Comparison of ENCODE assay signal across 8 mouse cellular contexts in the genomic region with DNA sequence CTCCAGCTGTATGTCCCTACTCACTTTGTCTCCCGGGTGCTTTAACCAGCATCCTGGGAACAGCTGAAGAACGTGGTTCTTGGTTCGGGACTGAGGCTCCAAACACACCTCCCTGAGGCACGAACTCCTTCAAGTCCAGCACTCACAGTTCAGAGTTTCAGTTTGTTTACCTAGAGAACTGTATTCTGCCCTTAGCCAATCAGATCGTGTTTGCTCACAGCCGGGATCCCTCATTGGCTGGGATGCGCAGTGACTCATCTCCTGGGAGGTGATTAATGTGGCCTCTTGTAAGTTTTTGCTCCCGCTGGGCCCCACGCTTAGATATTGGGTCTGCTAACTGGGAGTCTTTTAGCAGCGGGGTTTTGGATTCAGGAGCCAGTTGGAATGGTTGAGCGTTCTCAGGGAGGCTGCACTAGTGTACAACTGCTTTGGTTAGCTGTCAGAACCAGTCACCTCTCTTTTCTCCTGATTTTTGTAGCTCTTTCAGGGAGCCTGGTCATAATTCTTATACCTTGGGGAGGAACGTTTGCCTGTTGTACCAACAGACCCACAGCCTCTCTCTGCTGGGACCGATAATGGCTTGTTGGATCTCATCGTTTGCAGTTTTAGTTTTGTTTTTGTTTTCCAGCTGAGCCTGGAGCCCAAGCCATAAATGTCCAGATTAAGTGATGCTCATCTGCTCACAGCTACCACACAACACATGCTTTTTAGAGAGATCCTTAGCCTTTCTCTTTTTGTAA. TPM values are rescaled to one million over a fixed set of nuclear protein-coding genes. Genes with fewer than 3 reads are reported as not detected.
A peak's percentile ranks its signal among the peaks of the same experiment; 100 is the strongest.
DNase-seq lines count a peak whose midpoint lies in the region; ATAC-seq and TF ChIP-seq lines count a peak whose summit lies in the region.

No protein-coding gene starts in this region.

- peak; percentile 88 for ATAC-seq in forebrain, embryonic 15.5 days (replicated peaks)
- peak; percentile 91 for ATAC-seq in neural tube, embryonic 13.5 days (ENCODE audit: low read depth)

- peak overlapping the region; percentile 71 for H3K4me3 ChIP-seq in bone marrow, adult 2 months (replicated peaks; ENCODE audit: control insufficient read depth, low read depth, low read length)
- H3K4me3 ChIP-seq in forebrain, embryonic 15.5 days: peak overlapping the region; percentile 27
- peak overlapping the region; percentile 15 for H3K4me3 ChIP-seq in neural tube, embryonic 13.5 days

- H3K4me2 ChIP-seq in forebrain, embryonic 15.5 days (replicated peaks): peak overlapping the region; percentile 46
- H3K4me2 ChIP-seq in neural tube, embryonic 13.5 days: peak overlapping the region; percentile 54

- H3K27me3 ChIP-seq in forebrain, embryonic 15.5 days: no peaks in the 10 kb centered on the region
- H3K27me3 ChIP-seq in neural tube, embryonic 13.5 days: no peaks in the 10 kb centered on the region

- H3K36me3 ChIP-seq in forebrain, embryonic 15.5 days: no peaks in the 10 kb centered on the region
- no peaks in the 10 kb centered on the region for H3K36me3 ChIP-seq in neural tube, embryonic 13.5 days

- no peak overlapping the region for H3K9ac ChIP-seq in forebrain, embryonic 15.5 days (replicated peaks)
- peak overlapping the region; percentile 13; the same call in 1 of the 2 replicates for H3K9ac ChIP-seq in neural tube, embryonic 13.5 days

- peaks cover 2% of the 10 kb centered on the region; the same call in 1 of the 2 replicates for H3K4me1 ChIP-seq in bone marrow, adult 2 months (ENCODE audit: control insufficient read depth, insufficient read depth, low read length)
- peaks cover 18% of the 10 kb centered on the region for H3K4me1 ChIP-seq in forebrain, embryonic 15.5 days
- H3K4me1 ChIP-seq in neural tube, embryonic 13.5 days (replicated peaks): peaks cover 22% of the 10 kb centered on the region

- WGBS in bone marrow, adult 2 months: 2% methylated on average over 14 of the region's 14 CpGs
- 4% methylated on average over 14 of the region's 14 CpGs for WGBS in forebrain, embryonic 15.5 days
- 3% methylated on average over 14 of the region's 14 CpGs for WGBS in neural tube, embryonic 13.5 days

- TF ChIP-seq POLR2A in bone marrow, adult 2 months (IDR thresholded peaks at IDR 0.05; ENCODE audit: borderline replicate concordance, control insufficient read depth, low read depth, low read length): peak; percentile 59

- no peaks in the 10 kb centered on the region for H3K9me3 ChIP-seq in forebrain, embryonic 15.5 days
- H3K9me3 ChIP-seq in neural tube, embryonic 13.5 days: no peaks in the 10 kb centered on the region

- DNase-seq in CD8-positive naive resting alpha-beta T cell, adult 2 months (ENCODE audit: low read depth in 2 of 2, low spot score in 2 of 2): peak; percentile 57 to 70
- DNase-seq in heart, postnatal 10 days: peak; percentile 87
- peak; percentile 77 to 85 for DNase-seq in kidney, postnatal 36 days
- DNase-seq in lung, adult 18-20 months: peak; percentile 88 to 90
- DNase-seq in testis, postnatal 10 days (ENCODE audit: low spot score): peak; percentile 68

- peak overlapping the region; percentile 90 for H3K27ac ChIP-seq in bone marrow, adult 2 months (ENCODE audit: control insufficient read depth, insufficient read depth, low read depth, low read length, poor library complexity)
- H3K27ac ChIP-seq in forebrain, embryonic 15.5 days (replicated peaks): 0 out of 2 replicates have a peak overlapping the region, but pooled peaks have one; percentile 27
- peak overlapping the region; percentile 61 for H3K27ac ChIP-seq in neural tube, embryonic 13.5 days (replicated peaks)

- peak; percentile 4; the same call in 1 of the 2 replicates for TF ChIP-seq CTCF in bone marrow, adult 2 months (IDR thresholded peaks at IDR 0.05; ENCODE audit: control insufficient read depth, insufficient read depth, low read length)

- intact Hi-C loops in heart, postnatal 10 days (cut with DNase I): loop anchor here (2.0 kb wide), 1 partner anchor 25 kb away; no protein-coding TSS in a partner anchor

RNA-seq across cellular contexts. Expression of gene Vwf, which starts 26.8 kb away (rescaled TPM):
- polyA plus RNA-seq in bone marrow, adult 2 months (2011; ENCODE audit: insufficient read depth, insufficient read length, low replicate concordance, missing spikeins): 83.1 and 147 TPM in 2 replicates
- polyA plus RNA-seq in forebrain, embryonic 15.5 days (2015; fragmentation: Nextera tagmentation; extraction: Ambion mirVana): 6.5 and 8.4 TPM in 2 replicates
- total RNA-seq in heart, postnatal 10 days (2021): 10 to 100 TPM; 77.4 to 85.2 TPM
- 5.6 and 8.0 TPM in 2 replicates for polyA plus RNA-seq in neural tube, embryonic 13.5 days (2015; fragmentation: Nextera tagmentation; extraction: Ambion mirVana)

Comparison
In these comparisons a context has a peak if more than half of its experiments do, and no peak if none do; other contexts are left out.
1. Peak in every context shown above with its lines: DNase-seq, ATAC-seq, H3K4me3 ChIP-seq and H3K27ac ChIP-seq.
2. H3K27ac ChIP-seq: peak in every context shown above with its lines; median percentile 90 in bone marrow, adult 2 months; 61 in neural tube, embryonic 13.5 days; 27 in forebrain, embryonic 15.5 days.
3. H3K4me3 ChIP-seq: peak in every context shown above with its lines; median percentile 71 in bone marrow, adult 2 months; 27 in forebrain, embryonic 15.5 days; 15 in neural tube, embryonic 13.5 days.